Mouse (Mus musculus) Muller cell, postnatal 12 days (primary cell): Measurements from ENCODE around the gene Cab39.

Experiments used
- DNase-seq: peaks from one replicate; pipeline ENCODE4 v3.0.0-alpha.2; 2015; ENCODE audit errors: inconsistent ontology term

Gene Cab39

DNA sequence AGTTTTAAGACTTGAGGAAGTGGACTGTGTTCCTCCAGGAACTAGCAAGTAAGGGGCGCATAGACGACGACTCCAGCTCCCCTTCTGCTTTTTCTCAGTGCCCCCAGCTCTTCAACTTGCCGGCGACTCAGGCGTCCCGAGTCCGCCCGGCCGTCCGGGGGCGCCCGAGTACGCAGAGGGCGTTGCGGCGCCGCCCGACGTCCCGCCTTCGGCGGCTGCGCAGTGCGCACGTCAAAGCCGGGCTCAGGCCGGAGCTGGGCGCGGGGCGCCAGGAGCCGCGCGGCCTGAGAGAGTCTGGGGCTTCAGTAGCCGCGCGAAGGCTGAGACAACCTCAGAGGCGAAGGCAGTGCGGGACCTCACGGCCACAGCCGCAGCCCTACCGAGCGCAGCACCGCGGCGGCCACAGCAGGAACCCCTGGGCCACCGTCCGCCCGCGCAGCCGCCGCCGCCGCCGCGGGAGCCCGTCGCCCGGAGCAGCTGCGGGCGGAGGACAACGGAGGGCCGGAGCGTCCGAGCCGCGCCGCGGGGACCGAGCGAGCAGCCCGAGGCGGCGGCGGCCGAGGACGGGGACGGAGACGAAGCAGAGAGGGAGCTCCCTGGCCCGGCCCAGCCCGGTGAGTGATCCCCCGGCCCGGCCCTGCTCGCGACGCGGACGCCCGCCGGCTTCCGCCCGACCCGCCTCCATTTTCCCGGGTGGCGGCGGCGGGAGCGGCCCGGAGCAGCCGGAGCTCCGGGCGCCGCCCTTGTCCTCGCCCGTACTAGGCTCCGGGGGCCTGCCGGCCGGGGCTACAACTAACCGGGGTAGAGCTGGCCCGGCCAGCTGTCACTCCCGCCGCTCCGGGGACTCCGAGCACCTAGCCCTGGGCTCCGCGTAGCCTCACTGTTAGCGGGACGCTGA, at the start of gene Cab39:
Cab39 (plus strand) TSS at position 234 of the 898 bp plus-strand sequence.
- peak; percentile 91 for DNase-seq

DNA sequence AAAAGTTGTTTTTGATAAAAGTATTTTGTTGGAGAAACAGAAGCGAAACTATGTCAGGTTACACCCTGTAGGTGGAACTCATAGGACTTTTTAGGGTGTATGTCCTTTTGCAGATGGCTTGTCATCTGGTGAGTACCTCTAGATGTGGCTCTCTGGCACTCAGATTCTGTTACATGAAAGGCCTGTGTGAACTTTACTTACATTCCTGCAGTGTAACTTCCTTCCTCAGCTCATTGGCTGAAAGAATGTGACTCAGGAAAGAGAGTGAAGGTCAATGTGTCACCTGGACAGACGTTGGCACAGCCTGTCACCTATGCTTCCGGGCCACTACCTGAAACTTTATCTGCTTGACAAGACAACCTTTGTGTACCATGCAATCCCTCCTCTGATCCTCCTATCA, 48.7 kb upstream of the Cab39 start:
- no peak for DNase-seq

DNA sequence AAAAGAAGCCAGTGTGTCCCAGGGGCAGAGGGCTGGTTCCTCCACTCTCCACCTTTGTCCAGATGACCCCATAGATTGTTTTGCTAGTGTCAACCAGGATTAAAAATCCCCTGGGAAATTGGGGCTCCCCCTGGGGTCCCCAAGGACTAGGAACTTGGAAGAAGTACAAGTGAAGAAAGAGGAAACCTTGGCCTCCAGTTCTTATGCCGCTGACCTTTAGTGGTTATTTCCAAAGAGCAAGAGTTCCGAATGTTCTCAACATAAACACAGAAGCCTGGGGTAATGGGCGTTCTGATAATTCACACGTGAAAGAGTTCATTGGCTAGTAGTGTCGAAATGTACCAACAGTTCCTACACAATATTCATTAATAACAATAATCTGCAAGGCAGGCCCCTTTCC, 46.7 kb upstream of the Cab39 start:
- DNase-seq = no peak

DNA sequence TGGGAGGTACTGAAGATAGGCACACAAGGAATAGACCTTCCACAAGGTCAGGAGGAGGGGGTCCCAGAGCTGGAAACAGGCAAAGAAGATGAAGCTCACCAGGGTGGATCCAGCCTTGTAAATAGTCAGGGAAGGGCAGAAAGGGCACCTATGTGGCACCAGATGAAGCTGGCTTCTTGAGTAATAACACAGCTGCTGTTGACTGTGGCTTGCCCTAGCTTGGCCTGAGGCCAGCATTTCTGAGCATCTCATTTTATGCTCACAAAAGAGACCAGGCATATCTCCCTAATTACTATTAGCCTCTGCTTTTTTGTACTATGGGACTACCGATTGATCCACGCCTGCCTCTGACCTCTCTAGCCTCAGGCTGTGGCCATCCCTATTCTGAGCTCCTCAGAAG, 43.4 kb upstream of the Cab39 start:
- peak; percentile 29 for DNase-seq

DNA sequence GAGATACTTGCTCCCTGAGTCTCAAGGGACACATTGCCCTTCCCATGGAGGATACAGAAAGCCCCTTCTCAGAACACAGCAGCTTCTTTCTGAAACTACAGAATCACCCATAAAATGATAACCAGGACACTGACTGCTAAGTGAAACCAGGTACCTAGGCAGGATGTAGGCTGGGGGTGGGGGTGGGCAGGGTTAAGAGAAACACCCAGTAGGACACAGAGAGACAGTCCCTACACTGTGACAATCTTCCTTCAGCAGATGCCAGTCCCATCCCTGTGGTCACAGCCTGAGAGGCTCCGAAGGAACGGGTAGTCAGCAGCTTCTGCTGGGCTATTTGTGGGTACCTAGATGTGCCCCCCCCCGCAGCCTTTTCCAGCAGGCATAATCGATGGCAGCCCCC, 42.6 kb upstream of the Cab39 start:
- DNase-seq = no peak

- DNase-seq = peak; percentile 50
These were observed 41.7 kb upstream of the Cab39 start for GRCm38 (mm10) chr1:85751494-85751893.

DNA sequence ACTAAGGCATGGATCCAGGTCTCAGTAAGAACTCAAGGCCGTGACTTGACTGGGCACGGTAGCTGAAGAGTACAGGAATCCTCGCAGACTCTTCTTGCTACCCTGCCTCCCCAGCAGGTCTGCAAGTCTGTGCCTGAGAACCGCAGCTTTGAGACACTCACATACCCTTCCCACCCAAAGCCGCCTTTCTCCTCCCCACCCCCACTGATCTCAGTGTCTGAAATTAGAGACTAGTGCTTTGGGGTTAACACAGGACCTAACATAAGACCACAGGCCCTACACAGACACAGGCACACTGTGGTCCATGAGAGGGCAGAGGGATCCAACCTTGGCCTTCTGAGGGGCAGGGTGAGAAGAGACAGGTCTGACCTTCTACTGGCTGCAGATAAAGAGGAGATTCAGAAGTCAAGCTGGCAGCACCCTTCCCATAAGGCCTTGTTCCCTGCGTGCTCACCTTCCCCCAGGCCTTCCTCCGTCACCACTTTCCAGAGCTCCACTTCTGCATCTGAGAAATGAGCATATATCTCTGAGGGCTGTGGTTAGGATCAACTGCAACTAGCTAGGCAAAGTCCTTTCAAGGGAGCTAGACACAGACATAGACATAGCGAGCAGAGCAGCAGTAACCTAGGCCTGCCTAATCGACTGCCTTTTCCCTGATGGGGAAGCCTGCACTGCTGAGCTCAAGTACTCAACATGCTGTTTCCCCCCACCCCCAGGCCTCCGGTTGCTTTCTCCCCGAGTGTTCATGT, 41.1 kb upstream of the Cab39 start:
- DNase-seq = no peak

DNA sequence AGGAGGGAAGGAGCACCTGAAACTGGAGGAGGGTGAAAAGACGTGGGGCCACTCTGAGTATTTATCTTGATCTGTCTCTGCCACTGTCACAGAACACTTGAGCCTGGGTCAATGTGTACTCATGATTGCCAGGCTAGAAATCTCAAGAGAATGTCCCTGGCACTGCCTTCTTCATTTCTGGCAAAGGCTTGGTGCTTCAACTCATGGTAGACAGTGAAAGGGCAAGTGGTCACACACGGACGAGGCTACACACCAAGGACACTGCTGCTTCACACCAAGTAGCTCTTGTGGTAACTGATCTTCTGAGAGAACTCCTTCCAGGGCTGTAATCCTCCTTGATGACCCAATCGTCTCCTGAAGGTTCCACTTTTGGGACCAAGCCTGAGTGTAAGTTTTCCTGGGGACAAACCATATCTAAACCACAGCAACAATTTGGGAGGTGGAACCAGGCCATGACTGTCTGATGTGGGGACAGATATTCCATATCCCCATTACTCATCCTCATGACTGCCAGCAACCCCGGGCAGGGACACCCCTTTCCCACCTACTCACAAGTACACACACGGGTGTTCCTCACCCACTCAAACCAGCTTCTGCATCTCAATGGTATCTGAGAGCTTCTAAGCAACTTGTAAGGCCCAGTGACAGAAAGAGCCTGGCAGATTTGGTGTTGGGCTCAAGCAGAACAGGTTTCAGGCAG, 35.6 kb upstream of the Cab39 start:
- DNase-seq = peak; percentile 13

GRCm38 (mm10) chr1:85758231-85758968, 34.8 kb upstream of the Cab39 start:
- peak; percentile 20 for DNase-seq

DNA sequence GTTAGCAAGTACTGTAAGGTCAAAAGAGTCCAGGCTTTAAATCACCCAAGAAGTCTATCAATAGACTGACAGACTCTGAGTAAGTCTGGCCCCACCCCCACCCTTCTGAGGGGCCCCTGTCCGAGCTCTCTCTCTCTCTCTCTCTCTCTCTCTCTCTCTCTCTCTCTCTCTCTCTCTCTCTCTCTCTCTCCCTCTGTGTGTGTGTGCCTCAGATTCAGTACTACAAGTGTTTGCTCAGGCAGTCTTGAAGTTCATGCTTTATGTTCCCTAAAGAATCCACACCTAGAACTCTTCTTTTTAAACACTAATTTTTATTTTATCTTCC, 34.3 kb upstream of the Cab39 start:
- no peak for DNase-seq

DNA sequence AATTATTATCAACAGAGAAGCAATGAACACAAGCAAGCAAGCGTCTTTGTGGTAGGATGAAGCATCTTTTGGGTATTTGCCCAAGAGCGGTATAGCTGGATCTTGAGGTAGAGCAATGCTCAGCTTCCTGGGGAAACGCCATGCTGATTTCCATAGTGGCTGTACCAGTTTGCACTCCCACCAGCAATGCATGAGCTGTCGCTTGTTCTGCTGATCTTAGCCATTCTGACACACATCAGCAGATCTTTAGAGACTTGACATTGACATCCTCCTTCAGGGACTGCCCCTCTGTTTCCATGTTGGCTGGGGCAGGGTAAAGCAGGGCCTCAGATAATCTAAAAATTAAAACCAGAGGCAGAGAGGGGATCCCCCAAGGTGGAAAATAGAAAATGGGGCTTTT, 31.6 kb upstream of the Cab39 start:
- DNase-seq = no peak

DNA sequence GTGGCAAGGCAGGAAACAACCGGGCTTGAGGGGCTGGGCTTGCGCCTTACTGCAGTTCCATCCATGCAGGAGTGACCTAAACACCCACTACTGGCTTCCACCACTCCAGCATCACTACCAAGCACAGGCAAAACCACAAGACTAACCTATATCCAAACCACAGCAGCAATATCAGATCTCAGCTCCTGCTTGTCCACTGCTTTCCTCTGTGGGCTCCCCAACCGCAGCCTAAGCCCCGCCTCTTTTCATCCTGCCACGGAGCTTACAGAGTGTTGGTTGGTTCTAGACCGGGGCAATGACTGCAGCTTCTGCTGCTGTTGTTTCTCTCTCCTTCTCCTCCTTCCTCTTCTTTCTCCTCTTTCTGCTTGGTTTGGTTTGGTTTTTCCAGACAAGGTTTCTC, 29.9 kb upstream of the Cab39 start:
- DNase-seq = no peak

GRCm38 (mm10) chr1:85764291-85764690, 28.9 kb upstream of the Cab39 start:
- DNase-seq = no peak

DNA sequence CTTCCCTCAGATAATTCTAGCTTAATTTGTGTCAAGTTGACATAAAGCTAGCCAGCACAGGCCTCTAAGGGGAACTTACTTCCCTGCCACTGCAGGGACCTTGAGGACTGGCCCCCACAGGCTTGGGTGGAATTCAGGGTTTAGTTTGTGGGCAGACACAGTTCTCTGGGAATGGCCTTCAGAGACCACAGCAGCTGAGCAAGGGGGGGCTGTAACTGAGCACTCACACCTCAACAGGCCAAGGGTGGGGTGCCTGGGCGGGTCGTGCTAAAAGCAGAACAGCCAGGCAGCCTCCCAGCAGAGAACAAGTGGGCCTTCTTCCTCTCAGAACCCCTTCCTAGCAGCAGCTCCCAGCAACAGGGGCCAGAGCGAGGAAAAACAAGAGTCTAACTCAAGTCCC, 27.1 kb upstream of the Cab39 start:
- no peak for DNase-seq

- DNase-seq = no peak
These were observed 25.5 kb upstream of the Cab39 start for GRCm38 (mm10) chr1:85767754-85768153.

- DNase-seq = peak; percentile 47
These were observed 21.3 kb upstream of the Cab39 start for GRCm38 (mm10) chr1:85771976-85772375.

DNA sequence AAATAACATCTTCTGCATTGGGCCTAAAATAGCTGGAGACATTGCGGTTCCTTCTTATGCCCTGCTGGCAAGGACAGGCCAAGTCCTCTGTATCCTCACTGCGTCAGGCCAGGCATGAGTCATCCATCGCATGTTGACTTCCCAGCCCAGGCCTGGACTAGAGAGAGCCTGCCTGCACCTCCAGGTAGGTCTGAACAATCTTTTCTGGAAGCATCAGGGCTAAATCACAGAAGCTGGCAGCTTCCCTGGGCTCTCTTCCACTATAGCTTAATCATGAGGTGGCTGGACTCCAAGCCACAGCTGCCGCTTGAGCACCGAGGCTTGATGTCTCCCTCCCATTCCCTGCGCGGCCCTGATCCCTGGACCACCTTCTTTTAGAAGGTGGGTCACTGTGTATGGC, 18.1 kb upstream of the Cab39 start:
- DNase-seq = peak; percentile 24

DNA sequence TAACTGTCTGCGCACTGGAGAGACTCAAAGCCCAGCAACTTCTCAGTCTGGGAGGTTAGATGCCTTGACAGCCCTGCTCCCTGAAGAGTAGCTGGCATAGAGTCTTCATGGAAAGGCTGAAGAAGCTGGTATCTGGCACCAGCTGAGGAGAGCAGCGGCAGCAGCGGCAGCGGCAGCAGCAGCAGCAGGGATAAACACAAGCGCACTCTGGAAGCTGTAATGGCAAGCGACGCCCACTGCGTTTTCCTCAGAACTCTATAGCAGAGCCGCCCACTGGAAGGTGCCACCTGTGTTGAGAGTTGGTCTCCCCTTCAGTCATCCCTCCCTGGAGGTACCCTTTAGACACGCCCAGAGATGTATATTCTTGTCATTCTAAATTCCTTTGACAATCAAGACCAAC, 17.1 kb upstream of the Cab39 start:
- no peak for DNase-seq

- DNase-seq = no peak
These were observed 14.8 kb upstream of the Cab39 start, which contains the start of gene A630001G21Rik for GRCm38 (mm10) chr1:85778436-85778835. Gene A630001G21Rik (minus strand): TSS chr1:85778643.

- DNase-seq = no peak
These were observed 14.2 kb upstream of the Cab39 start for GRCm38 (mm10) chr1:85779012-85779411.

- DNase-seq = no peak
These were observed 13.6 kb upstream of the Cab39 start for GRCm38 (mm10) chr1:85779428-85780180.
